Mouse (Mus musculus) bone marrow, adult 2 months (tissue): ENCODE data around the gene Tmem17. TPM values are rescaled to one million over a fixed set of nuclear protein-coding genes. Genes with fewer than 3 reads are reported as not detected.

Source experiments
- H3K27ac ChIP-seq: fragments of 200-500 bp; 2 replicates; pipeline ENCODE4 v1.5.1; 2012; ENCODE audit warnings: low read depth, mild to moderate bottlenecking, control low read depth, inconsistent platforms, low read length; ENCODE audit not compliant: control insufficient read depth, poor library complexity, insufficient read depth
- H3K4me1 ChIP-seq: fragments of 200-500 bp; 2 replicates; pipeline ENCODE4 v1.6.1; 2011; ENCODE audit warnings: low read length; ENCODE audit not compliant: control insufficient read depth, insufficient read depth
- H3K4me3 ChIP-seq: fragments of 200-500 bp; replicated peaks from 2 replicates; pipeline ENCODE3; 2011; ENCODE audit warnings: mild to moderate bottlenecking, low read depth, low read length, control low read depth; ENCODE audit not compliant: control insufficient read depth
- CTCF ChIP-seq: fragments of 200-500 bp; IDR thresholded peaks from 2 replicates; pipeline ENCODE4 v1.5.1; 2011; ENCODE audit warnings: low read length, control low read depth; ENCODE audit not compliant: control insufficient read depth, insufficient read depth
- POLR2A ChIP-seq: fragments of 200-500 bp; IDR thresholded peaks from 2 replicates; pipeline ENCODE4 v1.6.1; 2011; ENCODE audit warnings: low read depth, mild to moderate bottlenecking, control low read depth, low read length, borderline replicate concordance; ENCODE audit not compliant: control insufficient read depth
- WGBS: fragments of 180-500 bp; shearing (Covaris S2); methylation state at CpG from one replicate; pipeline ENCODE4 v1.1.7; 2018; 5-methylcytosine and 5-hydroxymethylcytosine counted together
- polyA plus RNA-seq: library from polyadenylated mRNA; stranded (reverse); fragments of >200 nt; gene quantifications from 2 replicates; pipeline ENCODE4 v1.2.4, GENCODE M21; 2011; ENCODE audit warnings: low replicate concordance; ENCODE audit not compliant: missing spikeins, insufficient read depth, insufficient read length

Tmem17 gene
- 0.97 and 1.9 TPM in 2 replicates for polyA plus RNA-seq

DNA sequence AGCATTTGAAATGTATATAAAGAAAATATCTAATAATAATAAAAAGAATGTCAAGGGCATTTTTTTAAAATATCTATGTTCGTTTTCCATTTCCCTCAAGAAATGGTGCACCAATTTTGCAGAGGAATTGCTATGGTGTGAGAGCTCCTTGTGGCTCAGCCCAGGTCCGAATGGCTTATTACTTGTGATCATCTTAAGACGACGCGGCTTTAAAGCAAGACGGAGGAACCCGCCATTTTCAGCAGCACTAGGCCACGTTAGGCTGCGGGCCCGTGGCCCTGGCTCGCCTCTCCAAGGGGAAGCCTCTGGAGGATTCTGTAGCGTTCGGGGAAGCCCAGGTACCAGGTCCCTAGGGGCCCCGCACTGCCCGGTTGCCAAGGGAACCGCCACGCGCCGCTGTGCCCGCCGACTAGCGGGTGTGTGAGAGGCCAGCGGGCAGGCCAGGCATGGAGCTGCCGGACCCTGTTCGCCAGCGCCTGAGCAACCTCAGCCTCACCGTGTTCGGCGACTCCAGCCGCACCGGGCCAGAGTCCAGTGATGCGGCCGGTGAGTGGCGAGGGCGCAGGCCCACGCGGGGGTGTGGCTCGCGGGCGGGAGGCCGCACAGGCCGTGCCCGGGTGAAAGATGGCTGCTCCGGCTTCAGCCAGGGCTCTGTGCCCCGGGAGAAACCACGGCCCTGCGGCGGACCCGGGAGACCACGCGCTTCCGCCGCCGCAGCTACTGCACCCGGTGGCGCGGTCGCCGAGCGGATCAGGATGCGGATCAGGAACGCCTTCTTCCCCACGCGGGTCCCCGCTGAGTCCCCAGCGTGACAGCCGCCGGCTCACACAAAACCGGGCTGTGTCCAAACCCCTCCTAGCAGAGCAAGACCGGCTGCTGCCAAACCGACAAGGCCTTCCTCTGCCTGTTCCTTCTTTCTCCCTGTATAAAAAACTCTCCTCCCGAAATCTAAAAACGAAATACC lies at the start of gene Tmem17:
Tmem17 (plus strand) TSS at position 51 of the 964 bp plus-strand sequence.
- peak within 1 kb of the TSS; percentile 54 for H3K27ac ChIP-seq
- no peak for TF ChIP-seq CTCF
- 0 out of 2 replicates have a peak, but pooled peaks have one; percentile 45 for TF ChIP-seq POLR2A
- no peaks in the 10 kb centered on the region for H3K4me1 ChIP-seq
- 1% methylated on average over 73 of the region's 73 CpGs for WGBS
- peak within 1 kb of the TSS; percentile 79 for H3K4me3 ChIP-seq

DNA sequence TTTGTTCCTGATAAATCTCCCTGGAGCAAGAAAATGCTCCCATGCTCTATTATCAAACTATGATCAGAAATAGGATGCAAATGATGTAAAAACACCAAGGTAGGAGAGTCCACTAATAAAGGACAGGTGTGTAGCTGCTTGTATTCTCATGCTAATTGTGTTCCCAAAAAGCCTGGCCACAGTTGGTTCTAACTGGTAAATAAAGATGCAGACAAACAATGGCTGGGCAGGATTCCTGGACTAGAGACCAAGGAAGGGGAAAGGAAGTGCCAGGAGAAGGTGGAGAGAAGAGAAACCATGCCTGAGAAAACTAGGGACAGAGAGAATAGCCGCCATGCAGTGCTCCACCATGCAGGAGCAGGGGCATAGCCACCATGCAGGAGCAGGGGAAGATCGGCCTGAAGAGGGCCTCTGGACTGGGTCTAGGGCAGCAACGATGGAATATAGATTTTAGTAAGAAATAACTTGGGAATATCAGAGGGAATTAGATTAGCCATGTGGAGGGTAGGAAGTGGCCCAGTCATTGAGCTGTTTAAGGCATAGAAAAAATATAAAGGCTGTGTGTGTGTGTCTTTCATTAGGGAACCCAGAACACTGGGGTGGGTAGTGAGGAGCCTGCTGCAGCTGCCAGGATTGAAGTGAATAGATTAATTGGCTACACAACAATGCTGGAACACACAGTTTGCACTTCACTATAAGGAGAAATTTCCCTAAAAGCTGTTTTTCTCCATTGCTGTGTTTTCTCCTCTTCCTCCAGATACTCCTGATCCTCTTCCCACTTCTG lies 31.9 kb upstream of the Tmem17 start:
- Histone ChIP-seq H3K4me3 (no peak overlapping the region), H3K4me1 (no peaks in the 10 kb centered on the region), H3K27ac (no peak overlapping the region)
- WGBS: 78% methylated on average over 3 of the region's 3 CpGs
- TF ChIP-seq CTCF (no peak), POLR2A (no peak)

DNA sequence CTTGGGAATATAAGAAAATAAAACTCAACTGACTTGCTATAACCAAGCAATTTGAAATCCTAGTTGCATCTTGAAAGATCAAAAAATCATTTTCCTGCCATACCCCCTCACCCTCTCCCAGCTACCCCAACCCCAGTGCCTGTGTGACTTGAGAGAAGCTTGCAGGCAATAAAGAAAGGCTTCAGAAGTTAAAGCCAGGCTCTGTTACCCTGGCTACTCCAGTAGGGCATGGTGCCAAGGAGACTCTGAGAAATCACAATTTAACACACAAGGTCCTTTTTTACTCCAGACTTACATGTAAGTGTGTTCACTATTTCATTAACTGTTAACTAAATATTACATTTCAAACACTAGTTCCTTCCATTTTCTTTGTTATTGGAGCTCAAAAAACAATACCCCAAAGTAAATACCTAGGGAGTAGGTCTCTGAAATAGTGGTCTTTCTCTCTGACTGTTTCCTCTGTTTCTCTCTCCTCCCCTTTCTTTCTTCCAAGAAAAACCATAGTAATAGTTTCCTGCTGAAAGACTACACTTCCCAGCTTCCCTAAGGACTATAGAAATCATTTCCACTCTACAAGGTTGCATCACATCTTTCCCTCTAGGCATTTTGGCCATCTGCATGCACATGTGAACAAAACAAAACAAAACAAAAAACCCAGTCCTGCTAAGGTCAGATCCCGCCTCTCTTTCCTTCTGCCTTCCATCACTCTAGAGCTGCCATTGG lies 30.1 kb upstream of the Tmem17 start:
- Histone ChIP-seq H3K4me3 (no peak overlapping the region), H3K27ac (no peak overlapping the region), H3K4me1 (no peaks in the 10 kb centered on the region)
- 79% methylated on average over 1 of the region's 1 CpGs for WGBS
- TF ChIP-seq POLR2A: no peak
- TF ChIP-seq CTCF: no peak

DNA sequence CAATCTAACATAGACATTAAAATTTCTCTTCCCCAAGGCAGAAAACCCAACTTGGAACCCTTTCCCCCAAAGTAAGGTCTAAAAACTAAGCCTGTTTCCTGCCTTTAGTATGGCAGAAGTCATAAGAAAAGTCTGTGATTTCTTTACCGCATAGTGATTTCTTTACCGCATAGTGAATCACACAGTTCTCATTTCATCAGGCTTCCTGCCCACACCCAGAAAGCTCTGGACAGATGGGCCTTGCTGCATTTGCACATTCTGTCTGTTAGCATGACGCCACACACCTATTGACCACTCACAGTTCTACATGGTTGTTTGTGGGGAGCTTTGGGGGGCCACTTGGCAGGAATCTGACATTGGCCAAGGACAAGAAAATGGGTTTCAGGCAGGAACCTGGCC lies 29.5 kb upstream of the Tmem17 start:
- Histone ChIP-seq H3K4me1 (no peaks in the 10 kb centered on the region), H3K4me3 (no peak overlapping the region), H3K27ac (no peak overlapping the region)
- 85% methylated on average over 3 of the region's 3 CpGs for WGBS
- TF ChIP-seq CTCF (no peak), POLR2A (no peak)

DNA sequence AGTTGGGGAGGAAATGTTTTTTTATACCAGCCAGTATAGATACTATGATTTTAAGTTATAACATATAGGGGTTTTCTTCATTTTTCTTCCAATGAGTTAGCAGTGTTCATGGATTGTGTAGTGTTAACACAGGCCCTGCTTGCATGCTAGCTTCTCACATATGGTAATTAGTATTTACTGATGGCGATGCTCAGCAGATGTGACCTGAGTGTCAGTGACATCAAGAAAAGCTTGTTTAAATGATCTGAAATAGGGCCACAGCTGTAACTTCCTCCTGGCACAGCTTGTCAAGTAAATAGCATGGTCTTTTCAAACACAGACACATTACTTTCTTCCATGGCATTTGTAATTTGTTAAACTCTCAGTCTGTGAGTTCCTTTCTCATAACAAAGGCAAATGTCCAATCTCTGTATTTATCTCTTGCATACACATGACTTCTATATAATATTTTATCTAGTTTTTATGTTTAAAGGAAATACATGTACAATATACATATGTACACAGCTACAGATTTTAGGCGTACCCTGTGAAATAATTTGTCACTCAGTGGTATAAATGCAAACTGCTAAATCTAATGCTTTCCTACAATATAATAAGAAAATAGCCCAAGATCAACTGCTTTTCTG lies 18.1 kb upstream of the Tmem17 start:
- Histone ChIP-seq H3K27ac (no peak overlapping the region), H3K4me1 (no peaks in the 10 kb centered on the region), H3K4me3 (no peak overlapping the region)
- WGBS: 82% methylated on average over 2 of the region's 2 CpGs
- TF ChIP-seq POLR2A (no peak), CTCF (no peak)

DNA sequence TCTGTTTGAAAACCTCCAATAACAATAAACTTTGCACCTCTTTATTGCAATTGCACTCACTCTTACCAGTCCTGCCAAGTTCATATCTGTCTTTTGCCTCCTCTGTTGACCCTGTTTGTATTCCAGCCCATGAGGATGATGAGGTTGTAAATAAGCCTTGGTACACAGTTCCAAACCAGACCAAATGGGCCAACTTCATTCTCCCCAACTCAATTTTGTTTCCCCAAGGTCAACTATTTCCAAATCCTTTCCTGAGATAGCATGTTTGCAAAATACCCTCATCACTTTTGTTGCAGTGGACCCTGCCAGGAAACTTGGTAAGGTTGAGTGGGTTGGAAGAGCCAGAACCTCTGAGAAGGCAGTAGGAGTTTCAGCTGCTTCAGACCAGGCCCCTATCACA lies 16.9 kb upstream of the Tmem17 start:
- H3K4me3 ChIP-seq: no peak overlapping the region
- TF ChIP-seq CTCF: no peak
- TF ChIP-seq POLR2A: no peak
- H3K4me1 ChIP-seq: no peaks in the 10 kb centered on the region
- no peak overlapping the region for H3K27ac ChIP-seq

DNA sequence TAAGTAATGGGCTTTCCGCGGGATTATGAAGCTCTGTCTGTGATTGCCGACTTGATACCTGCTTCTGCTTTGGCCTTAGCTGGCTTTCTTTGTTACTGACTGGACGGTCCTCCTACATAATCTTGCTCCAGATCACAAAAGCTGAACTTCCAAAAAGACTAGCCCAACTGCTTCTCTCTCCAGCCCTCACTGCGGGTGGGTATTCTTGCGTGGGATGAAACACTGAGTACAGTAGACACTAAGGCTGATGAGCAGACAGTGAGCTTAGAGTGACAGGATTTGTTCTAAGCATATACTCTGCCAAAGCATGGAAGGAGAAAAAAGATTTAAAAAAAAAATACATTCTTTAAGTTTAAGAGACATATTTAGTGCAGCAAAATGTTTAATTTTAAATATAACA lies 12.5 kb upstream of the Tmem17 start:
- Histone ChIP-seq H3K4me1 (no peaks in the 10 kb centered on the region; the same call in 1 of the 2 replicates), H3K27ac (no peak overlapping the region), H3K4me3 (no peak overlapping the region)
- TF ChIP-seq CTCF: no peak
- TF ChIP-seq POLR2A: no peak
- 85% methylated on average over 6 of the region's 6 CpGs for WGBS

DNA sequence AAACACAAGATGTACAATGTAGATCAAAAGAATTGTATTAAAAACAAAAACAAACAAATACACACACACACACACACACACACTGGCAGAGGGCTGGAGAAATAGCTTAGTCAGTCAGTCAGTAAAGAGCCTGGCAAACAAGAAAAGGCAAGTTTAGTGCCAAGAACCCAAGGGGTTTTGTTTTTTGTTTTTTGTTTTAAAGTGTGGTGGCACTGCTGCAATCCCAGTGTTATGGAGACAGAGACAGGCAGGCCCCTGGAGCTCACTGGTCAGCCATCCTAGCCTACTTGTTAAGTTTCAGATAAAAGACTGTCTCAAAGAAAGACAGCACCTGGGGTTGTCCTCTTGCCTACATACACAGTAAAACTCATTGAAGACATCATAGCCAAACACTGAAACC lies 12.0 kb upstream of the Tmem17 start:
- TF ChIP-seq CTCF (no peak), POLR2A (no peak)
- Histone ChIP-seq H3K4me1 (no peaks in the 10 kb centered on the region; the same call in 1 of the 2 replicates), H3K4me3 (no peak overlapping the region), H3K27ac (no peak overlapping the region)
